Mouse (Mus musculus): Measurements from ENCODE around the gene Pcp4l1.

DNA sequence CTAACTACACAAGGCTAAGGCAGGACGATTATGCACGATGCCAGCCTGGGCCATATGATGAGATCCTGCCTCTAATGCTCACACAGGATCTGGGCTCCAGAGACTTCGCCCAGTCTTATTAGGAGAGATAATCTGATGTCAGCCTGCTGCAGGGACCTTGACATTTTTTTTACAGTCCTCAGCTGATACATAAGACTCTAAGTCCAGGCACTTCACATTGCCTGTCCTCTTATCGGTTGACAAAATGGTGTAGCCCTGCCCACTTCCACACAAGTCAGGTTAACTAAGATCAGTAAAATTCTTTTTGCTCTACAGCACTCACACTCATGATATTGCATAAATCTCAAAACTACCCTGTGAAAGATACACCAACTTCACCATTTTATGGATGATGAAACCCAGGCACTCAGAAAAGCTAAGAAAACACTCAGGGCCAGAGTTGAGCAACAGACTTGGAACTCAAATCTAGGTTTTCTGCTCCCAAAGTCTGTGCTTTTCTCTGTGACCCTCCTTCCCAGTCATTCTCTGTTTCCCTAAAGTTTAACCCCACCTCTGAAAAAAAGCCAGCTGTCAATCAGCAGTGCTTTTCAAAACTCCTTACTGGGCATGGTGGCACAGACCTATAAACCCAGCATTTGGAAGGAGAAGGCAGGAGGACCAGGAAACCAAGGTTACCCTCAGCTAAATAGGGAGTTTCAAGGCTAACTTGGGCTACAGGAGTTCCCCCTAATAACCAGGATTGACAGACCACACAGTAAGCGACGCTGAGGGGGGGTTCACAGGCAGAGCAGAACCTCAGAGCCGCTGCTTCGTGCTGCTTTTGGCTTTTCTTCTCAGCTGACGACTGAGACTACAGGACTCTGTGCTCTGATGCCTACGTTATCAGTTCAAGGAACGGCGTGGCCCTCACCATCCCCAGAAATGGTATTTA, 37.0 kb upstream of the Pcp4l1 start:
- no peak for TF ChIP-seq GATA1 (IDR thresholded peaks at IDR 0.05; ENCODE audit: borderline replicate concordance, low read length)
- TF ChIP-seq FLI1 (IDR thresholded peaks at IDR 0.05; ENCODE audit: low read length) = no peak

Data from megakaryocyte, embryonic 14.5 days (primary cell).